Mouse (Mus musculus) heart, embryonic 12.5 days (tissue): ENCODE data around the gene Jund. TPM values are rescaled to one million over a fixed set of nuclear protein-coding genes. Genes with fewer than 3 reads are reported as not detected.

Experiments used
- ATAC-seq: fragments of 200-750 bp; cut with Nextera tagmentation; 2 replicates; pipeline ENCODE4 v1.8.0; 2017; ENCODE audit warnings: moderate TSS enrichment, moderate library complexity; ENCODE audit not compliant: insufficient number of reproducible peaks, low FRiP score
- H3K27ac ChIP-seq: fragments of 300-500 bp; sonication (generic); 2 replicates; pipeline ENCODE4 v1.5.1; 2016; ENCODE audit warnings: mild to moderate bottlenecking, moderate library complexity; ENCODE audit not compliant: poor library complexity, severe bottlenecking
- H3K27me3 ChIP-seq: fragments of 300-500 bp; sonication (generic); replicated peaks from 2 replicates; pipeline ENCODE4 v1.6.1; 2016; ENCODE audit warnings: mild to moderate bottlenecking, moderate library complexity
- H3K36me3 ChIP-seq: fragments of 300-500 bp; sonication (generic); 2 replicates; pipeline ENCODE4 v1.6.1; 2016; ENCODE audit warnings: mild to moderate bottlenecking, moderate library complexity
- H3K4me1 ChIP-seq: fragments of 300-500 bp; sonication (generic); replicated peaks from 2 replicates; pipeline ENCODE4 v1.6.1; 2016; ENCODE audit warnings: mild to moderate bottlenecking
- H3K4me2 ChIP-seq: fragments of 300-500 bp; sonication (generic); 2 replicates; pipeline ENCODE4 v1.6.1; 2016; ENCODE audit warnings: mild to moderate bottlenecking, moderate library complexity
- H3K4me3 ChIP-seq: fragments of 300-500 bp; sonication (generic); 2 replicates; pipeline ENCODE4 v1.5.1; 2016; ENCODE audit warnings: mild to moderate bottlenecking
- H3K9ac ChIP-seq: fragments of 300-500 bp; sonication (generic); 2 replicates; pipeline ENCODE4 v1.6.1; 2016; ENCODE audit warnings: mild to moderate bottlenecking, moderate library complexity
- H3K9me3 ChIP-seq: fragments of 300-500 bp; sonication (generic); replicated peaks from 2 replicates; pipeline ENCODE4 v1.6.1; 2016; ENCODE audit warnings: mild to moderate bottlenecking, moderate library complexity
- WGBS: fragments of 180-500 bp; shearing (Covaris S2); methylation state at CpG from one replicate; pipeline ENCODE4 v1.1.7; 2016; 5-methylcytosine and 5-hydroxymethylcytosine counted together
- polyA plus RNA-seq: library from polyadenylated mRNA; unstranded; fragments of >200 nt; fragmentation: Nextera tagmentation; extraction: Ambion mirVana; gene quantifications from 2 replicates; pipeline ENCODE4 v1.2.1, GENCODE M21; 2016

Jund gene
- polyA plus RNA-seq: 183 and 206 TPM in 2 replicates

DNA sequence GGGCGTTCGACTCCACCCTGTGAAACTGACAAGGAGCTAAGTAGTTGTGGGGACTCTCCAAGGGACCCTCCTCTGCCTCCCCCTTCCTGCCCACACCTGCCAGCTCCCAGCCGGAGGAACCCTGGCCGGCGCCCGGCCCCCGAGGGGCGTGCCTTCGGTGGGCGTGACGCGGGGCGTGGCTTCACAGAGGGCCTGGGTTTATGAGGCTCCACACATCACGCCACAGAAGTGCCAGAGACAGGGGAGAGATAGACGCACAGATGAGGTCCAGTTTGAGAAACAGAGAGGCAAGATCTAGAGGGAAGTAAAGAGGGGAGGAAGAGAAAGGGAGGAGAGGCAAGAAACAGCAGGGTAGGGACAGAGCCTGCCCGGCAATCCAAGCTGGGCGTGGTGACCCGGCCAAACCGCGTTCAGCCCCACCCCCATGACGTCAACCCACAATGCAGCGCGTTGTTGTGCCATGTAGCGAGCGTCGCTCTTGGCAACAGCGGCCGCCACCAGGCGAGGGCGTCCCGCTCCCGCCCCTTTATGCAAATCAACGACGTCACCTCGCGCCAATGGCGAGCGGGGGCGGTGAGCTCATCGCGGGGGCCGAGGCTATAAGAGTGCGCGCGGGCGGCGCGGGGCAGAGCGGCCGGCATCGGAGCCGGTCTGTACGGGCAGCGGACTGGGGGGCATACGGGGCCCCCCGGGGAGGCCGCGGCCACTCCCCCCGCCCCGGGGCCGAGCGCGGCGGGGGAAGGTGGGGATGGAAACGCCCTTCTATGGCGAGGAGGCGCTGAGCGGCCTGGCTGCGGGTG is at the start of gene Jund:
Gene Jund (plus strand): TSS at position 640 of the 800 bp plus-strand sequence.
- Histone ChIP-seq H3K27me3 (no peaks in the 10 kb centered on the region), H3K27ac (peak within 1 kb of the TSS; percentile 99), H3K4me3 (peak within 1 kb of the TSS; percentile 92), H3K4me1 (peaks cover 59% of the 10 kb centered on the region), H3K9me3 (no peaks in the 10 kb centered on the region), H3K9ac (peak within 1 kb of the TSS; percentile 100), H3K4me2 (peak within 1 kb of the TSS; percentile 87), H3K36me3 (peaks cover 22% of the 10 kb centered on the region)
- peak; percentile 91 for ATAC-seq
- WGBS: under 1% methylated on average over 65 of the region's 69 CpGs

GRCm38 (mm10) chr8:70649324-70649723 is 49.4 kb upstream of the Jund start:
- H3K27ac ChIP-seq: peak overlapping the region; percentile 85
- peaks cover 36% of the 10 kb centered on the region for H3K36me3 ChIP-seq
- H3K4me3 ChIP-seq: no peak overlapping the region
- H3K9ac ChIP-seq: no peak overlapping the region
- no peaks in the 10 kb centered on the region for H3K9me3 ChIP-seq
- peaks cover 49% of the 10 kb centered on the region for H3K4me1 ChIP-seq
- WGBS: 28% methylated on average over 4 of the region's 4 CpGs
- peak; percentile 85 for ATAC-seq
- no peak overlapping the region for H3K4me2 ChIP-seq
- no peaks in the 10 kb centered on the region for H3K27me3 ChIP-seq

DNA sequence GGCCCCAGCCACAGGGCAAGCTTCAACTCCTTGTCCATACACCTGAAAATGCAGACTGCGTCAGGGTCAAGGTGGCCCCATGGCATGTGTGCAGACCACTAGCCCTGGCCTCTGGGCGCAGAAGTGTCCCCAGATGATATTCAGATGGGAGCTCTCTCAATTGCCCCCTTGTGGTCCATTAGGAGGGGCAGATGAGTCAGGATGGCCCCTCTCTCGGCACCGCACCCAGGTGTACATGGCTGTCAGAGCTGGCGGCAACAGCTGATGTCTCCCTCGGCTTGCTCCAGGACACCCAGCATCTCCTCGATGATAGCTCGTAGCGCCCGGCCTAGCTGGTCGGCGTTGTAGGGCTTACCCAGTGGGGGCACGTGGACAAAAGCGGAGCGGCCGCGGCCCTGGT is 48.4 kb upstream of the Jund start:
- H3K27ac ChIP-seq: peak overlapping the region; percentile 85; the same call in 1 of the 2 replicates
- H3K4me2 ChIP-seq: no peak overlapping the region
- H3K27me3 ChIP-seq: no peaks in the 10 kb centered on the region
- H3K4me1 ChIP-seq: peaks cover 49% of the 10 kb centered on the region
- no peak for ATAC-seq
- H3K36me3 ChIP-seq: peaks cover 46% of the 10 kb centered on the region
- H3K9me3 ChIP-seq: no peaks in the 10 kb centered on the region
- 93% methylated on average over 17 of the region's 17 CpGs for WGBS
- H3K9ac ChIP-seq: peak overlapping the region; percentile 33; the same call in 1 of the 2 replicates
- H3K4me3 ChIP-seq: no peak overlapping the region

DNA sequence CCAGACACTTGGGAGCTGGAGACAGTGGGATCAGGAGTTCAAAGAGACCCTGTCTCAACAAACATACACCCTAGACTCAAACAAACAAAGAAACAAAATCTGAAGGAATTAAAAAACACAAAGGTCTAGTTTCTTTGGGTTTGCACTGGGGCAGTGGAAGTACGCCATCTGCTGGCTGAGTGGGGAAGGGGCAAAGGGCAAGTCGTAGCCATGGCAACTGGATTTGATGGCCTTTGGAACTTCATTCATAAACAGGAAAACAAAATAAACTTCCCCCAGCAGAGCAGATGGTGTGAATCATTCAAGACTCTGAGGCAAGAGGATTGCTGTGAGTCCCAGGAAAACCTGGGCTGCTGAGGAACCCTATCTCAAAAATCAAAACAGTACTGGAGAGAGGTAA is 45.5 kb upstream of the Jund start:
- Histone ChIP-seq H3K4me1 (peaks cover 32% of the 10 kb centered on the region), H3K27me3 (no peaks in the 10 kb centered on the region), H3K36me3 (peaks cover 67% of the 10 kb centered on the region), H3K9ac (no peak overlapping the region), H3K27ac (no peak overlapping the region), H3K4me3 (no peak overlapping the region), H3K9me3 (no peaks in the 10 kb centered on the region), H3K4me2 (no peak overlapping the region)
- 64% methylated on average over 2 of the region's 2 CpGs for WGBS
- ATAC-seq: no peak

DNA sequence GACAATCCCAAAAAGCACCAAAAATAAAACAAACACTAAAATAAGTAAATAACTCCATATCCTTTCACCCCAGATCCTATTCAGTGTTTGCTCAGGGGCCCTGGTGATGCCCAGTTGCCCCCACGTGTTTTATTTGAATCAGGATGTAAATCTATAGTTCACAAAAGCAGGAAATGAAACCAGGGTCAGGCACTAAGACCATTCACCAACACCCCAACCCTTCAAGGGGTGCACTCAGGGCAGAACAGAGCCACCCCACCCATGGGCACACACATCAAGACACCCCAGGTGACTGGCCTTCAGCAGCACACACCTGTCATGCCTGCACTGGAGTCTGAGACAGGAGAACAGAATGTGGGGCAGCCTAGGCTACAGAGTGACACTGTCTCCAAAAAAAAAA is 44.6 kb upstream of the Jund start:
- Histone ChIP-seq H3K4me2 (no peak overlapping the region), H3K9ac (no peak overlapping the region), H3K9me3 (no peaks in the 10 kb centered on the region), H3K4me3 (no peak overlapping the region), H3K27me3 (no peaks in the 10 kb centered on the region), H3K4me1 (peaks cover 31% of the 10 kb centered on the region), H3K27ac (no peak overlapping the region), H3K36me3 (peaks cover 67% of the 10 kb centered on the region)
- 65% methylated on average over 1 of the region's 1 CpGs for WGBS
- ATAC-seq: no peak

GRCm38 (mm10) chr8:70655469-70655868 is 43.3 kb upstream of the Jund start:
- WGBS: 63% methylated on average over 2 of the region's 2 CpGs
- Histone ChIP-seq H3K9ac (no peak overlapping the region), H3K4me2 (no peak overlapping the region), H3K36me3 (peaks cover 60% of the 10 kb centered on the region), H3K27ac (no peak overlapping the region), H3K4me3 (no peak overlapping the region), H3K9me3 (no peaks in the 10 kb centered on the region), H3K4me1 (peaks cover 23% of the 10 kb centered on the region), H3K27me3 (no peaks in the 10 kb centered on the region)
- no peak for ATAC-seq

DNA sequence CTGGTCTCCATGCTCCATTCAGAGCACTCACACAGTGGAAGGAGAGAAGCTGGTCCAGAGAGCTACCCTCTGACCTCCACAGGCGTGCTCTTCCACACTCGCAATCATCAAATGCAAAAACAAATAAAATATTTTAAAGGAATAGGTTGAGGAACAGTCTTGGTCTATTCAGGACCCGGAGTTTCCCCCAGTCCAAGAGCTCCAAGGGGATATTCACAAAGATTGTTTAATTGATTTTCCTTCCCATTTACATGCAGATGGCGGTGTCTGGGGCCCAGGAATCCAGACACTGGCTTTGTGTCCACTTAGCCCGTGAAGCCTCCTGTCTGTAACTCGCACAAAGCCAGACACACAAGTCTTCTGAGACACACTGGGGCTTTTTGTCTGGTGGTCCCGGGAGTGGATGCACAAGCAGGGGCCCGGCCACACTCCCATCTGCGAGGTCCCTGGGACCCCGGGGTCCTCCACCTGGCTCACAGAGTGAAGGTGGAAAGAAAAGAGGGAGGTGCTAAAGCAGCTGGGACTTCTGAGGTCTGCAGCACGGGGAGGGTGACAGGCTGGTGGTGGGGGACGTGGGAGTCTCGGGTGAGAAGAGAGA is 42.5 kb upstream of the Jund start:
- ATAC-seq: no peak
- Histone ChIP-seq H3K4me3 (no peak overlapping the region), H3K4me2 (no peak overlapping the region), H3K9me3 (no peaks in the 10 kb centered on the region), H3K9ac (no peak overlapping the region), H3K36me3 (peaks cover 52% of the 10 kb centered on the region), H3K27ac (no peak overlapping the region), H3K27me3 (no peaks in the 10 kb centered on the region), H3K4me1 (peaks cover 24% of the 10 kb centered on the region)
- WGBS: 77% methylated on average over 13 of the region's 13 CpGs

- WGBS: 92% methylated on average over 3 of the region's 3 CpGs
- Histone ChIP-seq H3K36me3 (peaks cover 43% of the 10 kb centered on the region), H3K4me1 (peaks cover 24% of the 10 kb centered on the region), H3K4me2 (no peak overlapping the region), H3K4me3 (no peak overlapping the region), H3K9ac (no peak overlapping the region), H3K27me3 (no peaks in the 10 kb centered on the region), H3K9me3 (no peaks in the 10 kb centered on the region), H3K27ac (no peak overlapping the region)
- no peak for ATAC-seq
Observed at GRCm38 (mm10) chr8:70657214-70657613, 41.5 kb upstream of the Jund start.

- no peak for ATAC-seq
- no peaks in the 10 kb centered on the region for H3K27me3 ChIP-seq
- peak overlapping the region; percentile 87 for H3K9ac ChIP-seq
- H3K27ac ChIP-seq: no peak overlapping the region
- H3K4me2 ChIP-seq: peak overlapping the region; percentile 84; the same call in 1 of the 2 replicates
- H3K9me3 ChIP-seq: no peaks in the 10 kb centered on the region
- 77% methylated on average over 2 of the region's 2 CpGs for WGBS
- no peak overlapping the region for H3K4me3 ChIP-seq
- H3K36me3 ChIP-seq: peaks cover 37% of the 10 kb centered on the region
- peaks cover 24% of the 10 kb centered on the region for H3K4me1 ChIP-seq
Observed at GRCm38 (mm10) chr8:70657739-70658138, 41.0 kb upstream of the Jund start.

- H3K36me3 ChIP-seq: peaks cover 31% of the 10 kb centered on the region
- H3K4me3 ChIP-seq: peak overlapping the region; percentile 77
- H3K4me1 ChIP-seq: peaks cover 24% of the 10 kb centered on the region
- no peaks in the 10 kb centered on the region for H3K9me3 ChIP-seq
- peak; percentile 73 for ATAC-seq
- WGBS: under 1% methylated on average over 31 of the region's 31 CpGs
- H3K9ac ChIP-seq: peak overlapping the region; percentile 87
- peak overlapping the region; percentile 84 for H3K4me2 ChIP-seq
- H3K27me3 ChIP-seq: no peaks in the 10 kb centered on the region
- peak overlapping the region; percentile 86 for H3K27ac ChIP-seq
Observed at GRCm38 (mm10) chr8:70658897-70659603, 39.7 kb upstream of the Jund start.
